Mouse (Mus musculus) gastrocnemius, adult 2 months (tissue): ENCODE measurements at regions not wholly inside any gene's neighbourhood (a gene's known extent, or its start where the extent isn't known, plus 50 kb on each side); places are given as distances from the start of the nearest gene placed in this dataset.

Source experiments
- DNase-seq: peaks from one replicate; pipeline ENCODE4 v3.0.0; 2022
- H3K27ac ChIP-seq: fragments of 200-600 bp; 2 replicates; pipeline ENCODE4 v1.8.1; 2022; ENCODE audit warnings: mild to moderate bottlenecking
- H3K4me3 ChIP-seq: fragments of 200-600 bp; 2 replicates; pipeline ENCODE4 v1.8.1; 2022; ENCODE audit warnings: mild to moderate bottlenecking, moderate library complexity
- CTCF ChIP-seq: fragments of 200-600 bp; IDR thresholded peaks from 2 replicates; pipeline ENCODE4 v1.8.1; 2022; ENCODE audit warnings: antibody characterized with exemption, mild to moderate bottlenecking, moderate library complexity
- intact Hi-C: fragments of 180-260 bp; cut with DNase I; formaldehyde crosslinking; loops from one replicate; pipeline ENCODE4 v1.15.1; 2025

GRCm38 (mm10) chrX:11493526-11494245 is 166.1 kb downstream of the H2al1j start:
- intact Hi-C loops: loop anchor here (5.0 kb wide), 1 partner anchor 51 kb away; no protein-coding TSS in a partner anchor
- peak overlapping the region; percentile 65 for H3K27ac ChIP-seq
- peak overlapping the region; percentile 60 for H3K4me3 ChIP-seq
- peak; percentile 55 for DNase-seq
- TF ChIP-seq CTCF: no peak

- no peak for DNase-seq
- Histone ChIP-seq H3K27ac (peak overlapping the region; percentile 65), H3K4me3 (peak overlapping the region; percentile 60)
- TF ChIP-seq CTCF: no peak
- intact Hi-C loops: loop anchor here (5.0 kb wide), 1 partner anchor 52 kb away; no protein-coding TSS in a partner anchor
Measured at GRCm38 (mm10) chrX:11494246-11494630, 166.6 kb downstream of the H2al1j start.

- TF ChIP-seq CTCF: no peak
- intact Hi-C loops: no loop called here
- no peak overlapping the region for H3K27ac ChIP-seq
- H3K4me3 ChIP-seq: no peak overlapping the region
- peak; percentile 70 for DNase-seq
Measured at GRCm38 (mm10) chrX:11512439-11512838, 184.8 kb downstream of the H2al1j start.

GRCm38 (mm10) chrX:11512928-11513327 is 185.3 kb downstream of the H2al1j start:
- TF ChIP-seq CTCF: no peak
- intact Hi-C loops: no loop called here
- Histone ChIP-seq H3K4me3 (no peak overlapping the region), H3K27ac (no peak overlapping the region)
- DNase-seq: no peak

GRCm38 (mm10) chrX:11523791-11524190 is 196.2 kb downstream of the H2al1j start:
- TF ChIP-seq CTCF: no peak
- no peak overlapping the region for H3K27ac ChIP-seq
- intact Hi-C loops: no loop called here

GRCm38 (mm10) chrX:11525326-11525725 is 197.7 kb downstream of the H2al1j start:
- Histone ChIP-seq H3K4me3 (peak overlapping the region; percentile 46), H3K27ac (no peak overlapping the region)
- intact Hi-C loops: no loop called here
- DNase-seq: no peak
- no peak for TF ChIP-seq CTCF

More at GRCm38 (mm10) chrX:11523791-11524190, 196.2 kb downstream of the H2al1j start:
- no peak overlapping the region for H3K4me3 ChIP-seq
- DNase-seq: no peak

- no peak overlapping the region for H3K4me3 ChIP-seq
- H3K27ac ChIP-seq: no peak overlapping the region
- intact Hi-C loops: no loop called here
- no peak for DNase-seq
- no peak for TF ChIP-seq CTCF
Measured at GRCm38 (mm10) chrX:11528589-11528988, 201.0 kb downstream of the H2al1j start.

GRCm38 (mm10) chrX:11529221-11529620 is 201.6 kb downstream of the H2al1j start:
- no peak overlapping the region for H3K27ac ChIP-seq

GRCm38 (mm10) chrX:11532817-11533216 is 205.2 kb downstream of the H2al1j start:
- no peak for TF ChIP-seq CTCF
- H3K27ac ChIP-seq: no peak overlapping the region
- intact Hi-C loops: no loop called here
- DNase-seq: no peak
- H3K4me3 ChIP-seq: no peak overlapping the region

More at GRCm38 (mm10) chrX:11529221-11529620, 201.6 kb downstream of the H2al1j start:
- DNase-seq: no peak
- TF ChIP-seq CTCF: no peak
- intact Hi-C loops: no loop called here
- no peak overlapping the region for H3K4me3 ChIP-seq

- no peak for TF ChIP-seq CTCF
- Histone ChIP-seq H3K4me3 (no peak overlapping the region), H3K27ac (no peak overlapping the region)
- no peak for DNase-seq
- intact Hi-C loops: no loop called here
Measured at GRCm38 (mm10) chrX:11533871-11534270, 206.2 kb downstream of the H2al1j start.

GRCm38 (mm10) chrX:11541011-11541410 is 213.4 kb downstream of the H2al1j start:
- intact Hi-C loops: no loop called here
- no peak for DNase-seq
- H3K27ac ChIP-seq: no peak overlapping the region

GRCm38 (mm10) chrX:11550164-11550851 is 222.7 kb downstream of the H2al1j start:
- H3K27ac ChIP-seq: no peak overlapping the region
- intact Hi-C loops: no loop called here
- TF ChIP-seq CTCF: no peak
- no peak overlapping the region for H3K4me3 ChIP-seq
- no peak for DNase-seq

More at GRCm38 (mm10) chrX:11541011-11541410, 213.4 kb downstream of the H2al1j start:
- TF ChIP-seq CTCF: no peak
- H3K4me3 ChIP-seq: no peak overlapping the region

GRCm38 (mm10) chrX:11552177-11552576 is 224.6 kb downstream of the H2al1j start:
- H3K4me3 ChIP-seq: no peak overlapping the region
- TF ChIP-seq CTCF: no peak
- intact Hi-C loops: no loop called here
- H3K27ac ChIP-seq: no peak overlapping the region
- no peak for DNase-seq
